Mouse (Mus musculus) MEL (cell line): ENCODE measurements around the gene Lrrc26. TPM values are rescaled to one million over a fixed set of nuclear protein-coding genes. Genes with fewer than 3 reads are reported as not detected.

Experiments used
- DNase-seq: peaks from one replicate; pipeline ENCODE4 v3.0.0; 2011; ENCODE audit warnings: low read depth, low spot score
- H3K27ac ChIP-seq: 2 replicates; pipeline ENCODE4 v1.5.1; 2012; ENCODE audit warnings: low read depth, mild to moderate bottlenecking, control low read depth, low read length, moderate library complexity; ENCODE audit not compliant: control insufficient read depth
- H3K27me3 ChIP-seq, 2 experiments: fragments of 150-350 bp in 1 of 2; sonication (generic) in 1 of 2; 2 replicates each; pipeline ENCODE4 v1.6.1; 2012; ENCODE audit warnings: low read length in 2 of 2, mild to moderate bottlenecking in 2 of 2, improper control_type of control experiment in 1 of 2, moderate library complexity in 1 of 2; ENCODE audit not compliant: insufficient read depth in 2 of 2, control insufficient read depth in 1 of 2
- H3K36me3 ChIP-seq, 2 experiments: 2 replicates each; pipeline ENCODE4 v1.6.1; 2012 to 2014; ENCODE audit warnings: low read length in 2 of 2, improper control_type of control experiment in 1 of 2, inconsistent platforms in 1 of 2, mild to moderate bottlenecking in 1 of 2; ENCODE audit not compliant: insufficient read depth in 2 of 2, control insufficient read depth in 1 of 2
- H3K4me1 ChIP-seq, 2 experiments: fragments of 150-350 bp in 1 of 2; sonication (generic) in 1 of 2; 2 replicates each; pipeline ENCODE4 v1.6.1; 2012; ENCODE audit warnings: low read length in 2 of 2, improper control_type of control experiment in 1 of 2, mild to moderate bottlenecking in 1 of 2; ENCODE audit not compliant: insufficient read depth in 2 of 2, control insufficient read depth in 1 of 2
- H3K4me3 ChIP-seq, 2 experiments: fragments of 150-350 bp in 1 of 2; sonication (generic) in 1 of 2; 2 replicates each; pipeline ENCODE4 v1.5.1; 2012; ENCODE audit warnings: low read depth in 2 of 2, low read length in 2 of 2, mild to moderate bottlenecking in 2 of 2, moderate library complexity in 2 of 2, control low read depth in 1 of 2, improper control_type of control experiment in 1 of 2; ENCODE audit not compliant: control insufficient read depth in 1 of 2, insufficient read depth in 1 of 2
- H3K79me2 ChIP-seq: 2 replicates; pipeline ENCODE4 v1.6.1; 2012; ENCODE audit warnings: mild to moderate bottlenecking, low read length, moderate library complexity; ENCODE audit not compliant: control insufficient read depth, poor library complexity, insufficient read depth
- H3K9ac ChIP-seq: 2 replicates; pipeline ENCODE4 v1.6.1; 2012; ENCODE audit warnings: low read depth, mild to moderate bottlenecking, control low read depth, low read length, moderate library complexity; ENCODE audit not compliant: control insufficient read depth, poor library complexity, severe bottlenecking
- H3K9me3 ChIP-seq: fragments of 150-350 bp; sonication (generic); replicated peaks from 2 replicates; pipeline ENCODE4 v1.6.1; 2012; ENCODE audit warnings: mild to moderate bottlenecking, low read length, improper control_type of control experiment, moderate library complexity; ENCODE audit not compliant: insufficient read depth
- BHLHE40 ChIP-seq: IDR thresholded peaks from 2 replicates; pipeline ENCODE4 v1.6.1; 2012; ENCODE audit warnings: low read depth, mild to moderate bottlenecking, inconsistent platforms, low read length, improper control_type of control experiment, borderline replicate concordance
- CHD2 ChIP-seq: IDR thresholded peaks from 2 replicates; pipeline ENCODE4 v1.6.1; 2011; ENCODE audit warnings: low read length, improper control_type of control experiment
- E2F4 ChIP-seq: IDR thresholded peaks from 2 replicates; pipeline ENCODE4 v1.6.1; 2011; ENCODE audit warnings: low read depth, low read length, improper control_type of control experiment, borderline replicate concordance
- ELF1 ChIP-seq: IDR thresholded peaks from 2 replicates; pipeline ENCODE4 v1.6.1; 2014; ENCODE audit warnings: low read depth, mild to moderate bottlenecking, inconsistent platforms, low read length, improper control_type of control experiment, moderate library complexity
- EP300 ChIP-seq, 2 experiments: IDR thresholded peaks; 2 replicates each; pipeline ENCODE4 v1.6.1; 2011; ENCODE audit warnings: improper control_type of control experiment in 2 of 2, low read length in 2 of 2, low read depth in 1 of 2, mild to moderate bottlenecking in 1 of 2
- ETS1 ChIP-seq: IDR thresholded peaks from 2 replicates; pipeline ENCODE4 v1.6.1; 2012; ENCODE audit warnings: low read depth, mild to moderate bottlenecking, inconsistent platforms, low read length, improper control_type of control experiment, moderate library complexity
- GATA1 ChIP-seq: IDR thresholded peaks from 2 replicates; pipeline ENCODE4 v1.6.1; 2011; ENCODE audit warnings: low read depth, low read length, improper control_type of control experiment
- JUND ChIP-seq: IDR thresholded peaks from 2 replicates; pipeline ENCODE4 v1.6.1; 2011; ENCODE audit warnings: low read depth, mild to moderate bottlenecking, improper control_type of control experiment, low read length
- MAFK ChIP-seq: IDR thresholded peaks from 2 replicates; pipeline ENCODE4 v1.6.1; 2011; ENCODE audit warnings: low read depth, mild to moderate bottlenecking, low read length, improper control_type of control experiment, borderline replicate concordance
- MAX ChIP-seq: IDR thresholded peaks from 2 replicates; pipeline ENCODE4 v1.6.1; 2011; ENCODE audit warnings: low read length, improper control_type of control experiment
- MEF2A ChIP-seq: IDR thresholded peaks from 2 replicates; pipeline ENCODE4 v1.6.1; 2014; ENCODE audit warnings: low read depth, mild to moderate bottlenecking, inconsistent platforms, low read length, improper control_type of control experiment; ENCODE audit not compliant: poor library complexity, insufficient replicate concordance, severe bottlenecking; ENCODE audit errors: extremely low read depth
- MYB ChIP-seq: IDR thresholded peaks from 2 replicates; pipeline ENCODE4 v1.6.1; 2011; ENCODE audit warnings: mild to moderate bottlenecking, low read depth, low read length, improper control_type of control experiment
- MYC ChIP-seq: IDR thresholded peaks from 2 replicates; pipeline ENCODE4 v1.6.1; 2011; ENCODE audit warnings: low read depth, mild to moderate bottlenecking, low read length, improper control_type of control experiment, moderate library complexity
- NELFE ChIP-seq: IDR thresholded peaks from 2 replicates; pipeline ENCODE4 v1.6.1; 2011; ENCODE audit warnings: low read depth, low read length, improper control_type of control experiment
- POLR2A ChIP-seq, 2 experiments: IDR thresholded peaks; 2 replicates each; pipeline ENCODE4 v1.6.1; 2011 to 2012; ENCODE audit warnings: low read length in 2 of 2, mild to moderate bottlenecking in 2 of 2, control low read depth in 1 of 2, improper control_type of control experiment in 1 of 2, low read depth in 1 of 2, moderate library complexity in 1 of 2; ENCODE audit not compliant: control insufficient read depth in 1 of 2, insufficient read depth in 1 of 2, poor library complexity in 1 of 2
- POLR2AphosphoS5 ChIP-seq: IDR thresholded peaks from 2 replicates; pipeline ENCODE4 v1.6.1; 2012; ENCODE audit warnings: low read depth, borderline replicate concordance, mild to moderate bottlenecking, inconsistent platforms, low read length, moderate library complexity, mixed read lengths
- RAD21 ChIP-seq: IDR thresholded peaks from 2 replicates; pipeline ENCODE4 v1.6.1; 2011; ENCODE audit warnings: mild to moderate bottlenecking, low read depth, low read length, improper control_type of control experiment
- RCOR1 ChIP-seq: IDR thresholded peaks from 2 replicates; pipeline ENCODE4 v1.6.1; 2012; ENCODE audit warnings: low read depth, mild to moderate bottlenecking, inconsistent platforms, low read length, improper control_type of control experiment
- TAL1 ChIP-seq: IDR thresholded peaks from 2 replicates; pipeline ENCODE4 v1.6.1; 2012; ENCODE audit warnings: mild to moderate bottlenecking, inconsistent platforms, low read length, moderate library complexity, mixed read lengths
- TBP ChIP-seq: IDR thresholded peaks from 2 replicates; pipeline ENCODE4 v1.8.0; 2011; ENCODE audit warnings: low read depth, low read length, improper control_type of control experiment
- ZC3H11A ChIP-seq: IDR thresholded peaks from 2 replicates; pipeline ENCODE4 v1.6.1; 2012; ENCODE audit warnings: low read depth, mild to moderate bottlenecking, inconsistent platforms, low read length, improper control_type of control experiment
- ZMIZ1 ChIP-seq: IDR thresholded peaks from 2 replicates; pipeline ENCODE4 v1.6.1; 2012; ENCODE audit warnings: low read depth, mild to moderate bottlenecking, inconsistent platforms, low read length, improper control_type of control experiment, moderate library complexity
- ZNF384 ChIP-seq: IDR thresholded peaks from 2 replicates; pipeline ENCODE4 v1.6.1; 2012; ENCODE audit warnings: low read depth, mild to moderate bottlenecking, inconsistent platforms, low read length, improper control_type of control experiment
- polyA plus RNA-seq, 2 experiments: library from polyadenylated mRNA; stranded (reverse) in 1 of 2; unstranded in 1 of 2; fragments of >175 nt in 1 of 2; fragments of >200 nt in 1 of 2; gene quantifications; 2 replicates each; pipeline versions ENCODE4 v1.2.1 to v1.2.4; 2012; ENCODE audit warnings: low replicate concordance in 2 of 2, low read depth in 1 of 2; ENCODE audit not compliant: insufficient read length in 2 of 2, insufficient read depth in 1 of 2, missing spikeins in 1 of 2
- total RNA-seq: library from RNA; depleted of rRNA; stranded (reverse); fragments of 300-350 nt; gene quantifications from 2 replicates; pipeline ENCODE4 v1.2.3, GENCODE M21; 2012

Lrrc26 gene
- total and polyA plus RNA-seq, 3 experiments: not detected

GRCm38 (mm10) chr2:25267241-25267640 is 22.5 kb upstream of the Lrrc26 start:
- peaks cover 10 to 53% of the 10 kb centered on the region in 2 experiments for H3K4me1 ChIP-seq
- peak overlapping the region; percentile 66 for H3K9ac ChIP-seq
- peaks cover 70% of the 10 kb centered on the region for H3K79me2 ChIP-seq
- H3K36me3 ChIP-seq: peaks cover 0 to 41% of the 10 kb centered on the region in 2 experiments; a peak in 3 of 4 replicates
- H3K9me3 ChIP-seq: no peaks in the 10 kb centered on the region
- no peaks in the 10 kb centered on the region for H3K27me3 ChIP-seq
- H3K27ac ChIP-seq: peak overlapping the region; percentile 70
- TF ChIP-seq GATA1 (no peak), POLR2A (IDR thresholded peaks at IDR 0.05; ENCODE audit: control insufficient read depth in 1 of 2, insufficient read depth in 1 of 2, low read depth in 1 of 2, low read length in 2 of 2, poor library complexity in 1 of 2) (0 out of 4 replicates have a peak, but pooled peaks of 1 of the 2 experiments have one; percentile 18)
- TF ChIP-seq, all 39 proteins: peak for 1
- peak; percentile 51 for DNase-seq
- peak overlapping the region; percentile 46 to 63 for H3K4me3 ChIP-seq

- no peak overlapping the region; the same call in 1 of the 2 replicates for H3K9ac ChIP-seq
- no peak for DNase-seq
- H3K27me3 ChIP-seq: no peaks in the 10 kb centered on the region
- no peak overlapping the region for H3K4me3 ChIP-seq
- H3K9me3 ChIP-seq: no peaks in the 10 kb centered on the region
- peaks cover 72% of the 10 kb centered on the region for H3K79me2 ChIP-seq
- peaks cover 10 to 53% of the 10 kb centered on the region in 2 experiments for H3K4me1 ChIP-seq
- peaks cover 0 to 41% of the 10 kb centered on the region in 2 experiments; a peak in 3 of 4 replicates for H3K36me3 ChIP-seq
- H3K27ac ChIP-seq: peak overlapping the region; percentile 29
- TF ChIP-seq ETS1: peak; percentile 53; the same call in 1 of the 2 replicates
- no peak for TF ChIP-seq E2F4
- TF ChIP-seq TAL1: no peak
Observed at GRCm38 (mm10) chr2:25267746-25268309, 21.9 kb upstream of the Lrrc26 start.

DNA sequence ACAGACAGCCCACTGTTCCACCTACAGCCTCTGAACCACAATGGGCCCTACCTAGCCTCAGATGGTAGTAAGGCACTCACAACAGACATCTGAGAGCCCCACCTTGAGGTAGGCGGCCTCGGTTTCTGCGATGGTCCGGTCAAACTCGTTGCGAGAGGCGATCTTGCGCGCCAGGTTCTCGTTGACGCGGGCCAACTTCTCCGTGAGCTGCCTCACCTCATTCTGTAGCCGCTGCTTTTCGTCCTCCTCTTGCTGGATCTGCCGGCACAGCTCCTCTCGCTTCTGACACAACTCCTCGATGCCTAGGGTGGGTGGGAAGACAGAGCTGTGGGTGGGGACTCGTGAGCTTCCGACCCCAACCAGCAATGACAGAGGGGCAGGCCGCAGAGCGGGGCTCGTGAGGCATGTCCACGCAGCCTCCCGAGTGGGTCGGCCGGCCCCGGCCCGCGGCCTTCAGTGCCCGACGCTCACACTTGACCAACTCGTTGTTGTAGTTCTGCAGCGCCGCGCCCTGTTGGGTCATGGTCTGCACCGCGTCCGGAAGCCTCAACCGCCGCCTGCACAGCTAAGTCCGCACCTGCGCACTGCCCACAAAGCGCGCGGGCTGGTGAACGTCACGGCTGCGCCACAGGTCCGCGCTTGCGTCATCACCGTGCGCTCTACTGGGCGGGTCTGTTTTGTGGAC is 17.7 kb upstream of the Lrrc26 start, which contains the start of the genes Ssna1 and Anapc2:
Gene Ssna1 (minus strand): TSS at position 612 of the 685 bp plus-strand sequence.
Gene Anapc2 (plus strand): TSS at position 652 of the 685 bp plus-strand sequence.
- peak; percentile 98 for DNase-seq
- H3K36me3 ChIP-seq: peaks cover 1 to 26% of the 10 kb centered on the region in 2 experiments
- H3K27me3 ChIP-seq: no peaks in the 10 kb centered on the region
- H3K79me2 ChIP-seq: peaks cover 36% of the 10 kb centered on the region
- peak within 1 kb of the TSS; percentile 84 for H3K9ac ChIP-seq
- H3K4me1 ChIP-seq: peaks cover 5 to 26% of the 10 kb centered on the region in 2 experiments
- H3K4me3 ChIP-seq: peak within 1 kb of the TSS; percentile 76 to 87
- H3K9me3 ChIP-seq: no peaks in the 10 kb centered on the region
- peak within 1 kb of the TSS; percentile 60 for H3K27ac ChIP-seq
- TF ChIP-seq JUND (no peak), POLR2AphosphoS5 (no peak), EP300 (IDR thresholded peaks at IDR 0.05; ENCODE audit: low read depth in 1 of 2, low read length in 2 of 2) (0 out of 4 replicates have a peak, but pooled peaks of 1 of the 2 experiments have one; percentile 8), CHD2 (no peak), ELF1 (peak; percentile 79), RCOR1 (no peak), BHLHE40 (no peak), MEF2A (no peak), MAX (peak; percentile 63), TAL1 (no peak), TBP (no peak), ZC3H11A (0 out of 2 replicates have a peak, but pooled peaks have one; percentile 8), MAFK (no peak), RAD21 (no peak; the same call in 1 of the 2 replicates), ZNF384 (no peak), MYC (no peak), E2F4 (no peak; the same call in 1 of the 2 replicates), MYB (peak; percentile 63), ETS1 (peak; percentile 59; the same call in 1 of the 2 replicates), NELFE (peak; percentile 85), ZMIZ1 (peak; percentile 65; the same call in 1 of the 2 replicates)
